22 mouse cellular contexts compared by ENCODE assay signal in genomic region chr1:81180686-81181085, GRCm38 (mm10).
"Had no signal": no experiment of that assay in that cellular context is flagged by ENCODE, and none has a peak within 500 bp of the region (broad histone marks: within the 10 kb centered on the region; RNA-seq: fewer than 3 reads in every experiment).

No protein-coding gene starts in this region.

- H3K27ac ChIP-seq: heart, embryonic 10.5 days; hindbrain, embryonic 10.5 days; hindbrain, embryonic 12.5 days; hindbrain, embryonic 14.5 days; intestine, embryonic 15.5 days; layer of hippocampus, adult 2 months; limb, embryonic 10.5 days; limb, embryonic 12.5 days; liver, embryonic 13.5 days; liver, embryonic 15.5 days had no signal

- H3K4me1 ChIP-seq: heart, embryonic 10.5 days; hindbrain, embryonic 12.5 days; intestine, embryonic 15.5 days; limb, embryonic 10.5 days; limb, embryonic 12.5 days; liver, embryonic 13.5 days; liver, embryonic 15.5 days had no signal

- H3K4me3 ChIP-seq: heart, embryonic 10.5 days; heart, embryonic 12.5 days; hindbrain, embryonic 10.5 days; hindbrain, embryonic 12.5 days; intestine, embryonic 15.5 days; layer of hippocampus, adult 2 months; limb, embryonic 10.5 days; limb, embryonic 12.5 days; liver, embryonic 13.5 days; liver, embryonic 15.5 days had no signal

- DNase-seq: gastrocnemius, postnatal 14 days; gastrocnemius, postnatal 36 days; heart, adult 18-20 months; heart, postnatal 10 days; heart, postnatal 4 days; kidney, adult 18-20 months; kidney, adult 8-10 months; kidney, postnatal 10 days; kidney, postnatal 25 days; kidney, postnatal 4 days; liver; liver, embryonic 13.5 days had no signal
